Mouse (Mus musculus): ENCODE measurements at regions not wholly inside any gene's neighbourhood (a gene's known extent, or its start where the extent isn't known, plus 50 kb on each side); places are given as distances from the start of the nearest gene placed in this dataset.

DNA sequence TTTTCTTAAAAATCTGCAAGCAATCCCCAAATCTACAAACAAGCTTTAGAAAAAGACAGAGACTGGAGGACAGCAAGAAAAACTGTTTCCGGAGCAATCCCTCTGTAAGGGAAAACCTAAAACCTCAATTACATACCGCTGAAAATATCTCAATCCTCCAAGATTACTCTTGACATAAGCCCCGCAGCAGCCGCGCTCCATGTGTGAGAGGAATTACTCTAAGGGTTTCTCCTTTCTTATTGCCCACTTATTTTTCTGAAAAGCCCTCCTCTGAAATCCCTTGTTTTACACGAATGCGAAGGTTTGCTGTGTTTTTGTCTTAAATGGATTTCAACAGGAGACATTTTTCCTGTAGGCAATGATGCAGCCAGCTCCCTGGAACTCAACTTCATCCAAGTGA, 80.3 kb downstream of the Insig2 start:
- TF ChIP-seq CTCF (IDR thresholded peaks at IDR 0.05; ENCODE audit: borderline replicate concordance, extremely low read depth, insufficient read depth, insufficient read length), result no peak
- TF ChIP-seq POLR2A (IDR thresholded peaks at IDR 0.05; ENCODE audit: borderline replicate concordance, extremely low read depth, insufficient read depth, insufficient read length, poor library complexity, severe bottlenecking), result no peak
